Mouse (Mus musculus): ENCODE measurements around the gene Bspry. TPM values are rescaled to one million over a fixed set of nuclear protein-coding genes. Genes with fewer than 3 reads are reported as not detected.

The Bspry gene
- polyA plus RNA-seq, 1 experiment from 2014 or later = 43.8 TPM

- Histone ChIP-seq H3K27me3 (replicated peaks; ENCODE audit: control insufficient read depth, insufficient read depth, low read length) (no peaks in the 10 kb centered on the region), H3K4me2 (ENCODE audit: low read length) (no peak overlapping the region), H3K9me3 (ENCODE audit: control insufficient read depth, low read length) (no peaks in the 10 kb centered on the region), H3K4me3 (ENCODE audit: low read depth, low read length) (no peak overlapping the region), H3K36me3 (ENCODE audit: control insufficient read depth, insufficient read depth, low read length) (0 out of 2 replicates have a peak, but pooled peaks cover 4% of the 10 kb centered on the region), H3K4me1 (replicated peaks; ENCODE audit: control insufficient read depth, insufficient read depth, low read length) (no peaks in the 10 kb centered on the region), H3K9ac (ENCODE audit: low read length) (no peak overlapping the region), H3K27ac (ENCODE audit: low read depth) (no peak overlapping the region)
- 87% methylated on average over 5 of the region's 5 CpGs for WGBS
- no peak for DNase-seq (ENCODE audit: low spot score)
- no peak for ATAC-seq (replicated peaks; ENCODE audit: low FRiP score, low TSS enrichment, low read depth)
These were observed 7.3 kb downstream of the Bspry start for GRCm38 (mm10) chr4:62487172-62487571.

GRCm38 (mm10) chr4:62487914-62488313, 8.1 kb downstream of the Bspry start:
- H3K27ac ChIP-seq (ENCODE audit: low read depth) = no peak overlapping the region
- 92% methylated on average over 2 of the region's 2 CpGs for WGBS
- no peak for DNase-seq (ENCODE audit: low spot score)
- no peak overlapping the region for H3K4me3 ChIP-seq (ENCODE audit: low read depth, low read length)
- no peaks in the 10 kb centered on the region for H3K9me3 ChIP-seq (ENCODE audit: control insufficient read depth, low read length)
- no peak overlapping the region for H3K4me2 ChIP-seq (ENCODE audit: low read length)
- H3K27me3 ChIP-seq (replicated peaks; ENCODE audit: control insufficient read depth, insufficient read depth, low read length) = no peaks in the 10 kb centered on the region
- H3K9ac ChIP-seq (ENCODE audit: low read length) = no peak overlapping the region
- ATAC-seq (replicated peaks; ENCODE audit: low FRiP score, low TSS enrichment, low read depth) = no peak
- 0 out of 2 replicates have a peak, but pooled peaks cover 4% of the 10 kb centered on the region for H3K36me3 ChIP-seq (ENCODE audit: control insufficient read depth, insufficient read depth, low read length)
- H3K4me1 ChIP-seq (replicated peaks; ENCODE audit: control insufficient read depth, insufficient read depth, low read length) = no peaks in the 10 kb centered on the region

- no peak for ATAC-seq (replicated peaks; ENCODE audit: low FRiP score, low TSS enrichment, low read depth)
- Histone ChIP-seq H3K36me3 (ENCODE audit: control insufficient read depth, insufficient read depth, low read length) (no peaks in the 10 kb centered on the region), H3K9me3 (ENCODE audit: control insufficient read depth, low read length) (no peaks in the 10 kb centered on the region), H3K27ac (ENCODE audit: low read depth) (no peak overlapping the region), H3K27me3 (replicated peaks; ENCODE audit: control insufficient read depth, insufficient read depth, low read length) (no peaks in the 10 kb centered on the region), H3K9ac (ENCODE audit: low read length) (no peak overlapping the region), H3K4me2 (ENCODE audit: low read length) (no peak overlapping the region), H3K4me3 (ENCODE audit: low read depth, low read length) (no peak overlapping the region), H3K4me1 (replicated peaks; ENCODE audit: control insufficient read depth, insufficient read depth, low read length) (no peaks in the 10 kb centered on the region)
- DNase-seq (ENCODE audit: low spot score) = no peak
- 79% methylated on average over 2 of the region's 2 CpGs for WGBS
These were observed 12.8 kb downstream of the Bspry start for GRCm38 (mm10) chr4:62492682-62493081.

GRCm38 (mm10) chr4:62494230-62494629, 14.4 kb downstream of the Bspry start:
- Histone ChIP-seq H3K4me1 (replicated peaks; ENCODE audit: control insufficient read depth, insufficient read depth, low read length) (no peaks in the 10 kb centered on the region), H3K9ac (ENCODE audit: low read length) (no peak overlapping the region), H3K36me3 (ENCODE audit: control insufficient read depth, insufficient read depth, low read length) (peaks cover 14% of the 10 kb centered on the region), H3K9me3 (ENCODE audit: control insufficient read depth, low read length) (no peaks in the 10 kb centered on the region), H3K27me3 (replicated peaks; ENCODE audit: control insufficient read depth, insufficient read depth, low read length) (no peaks in the 10 kb centered on the region), H3K4me2 (ENCODE audit: low read length) (no peak overlapping the region), H3K27ac (ENCODE audit: low read depth) (no peak overlapping the region), H3K4me3 (ENCODE audit: low read depth, low read length) (no peak overlapping the region)
- ATAC-seq (replicated peaks; ENCODE audit: low FRiP score, low TSS enrichment, low read depth) = no peak
- no peak for DNase-seq (ENCODE audit: low spot score)
- WGBS = 71% methylated on average over 9 of the region's 9 CpGs

GRCm38 (mm10) chr4:62495946-62496345, 16.1 kb downstream of the Bspry start:
- Histone ChIP-seq H3K4me2 (ENCODE audit: low read length) (no peak overlapping the region), H3K9me3 (ENCODE audit: control insufficient read depth, low read length) (no peaks in the 10 kb centered on the region), H3K4me1 (replicated peaks; ENCODE audit: control insufficient read depth, insufficient read depth, low read length) (no peaks in the 10 kb centered on the region), H3K36me3 (ENCODE audit: control insufficient read depth, insufficient read depth, low read length) (peaks cover 20% of the 10 kb centered on the region), H3K4me3 (ENCODE audit: low read depth, low read length) (no peak overlapping the region), H3K27ac (ENCODE audit: low read depth) (no peak overlapping the region), H3K27me3 (replicated peaks; ENCODE audit: control insufficient read depth, insufficient read depth, low read length) (no peaks in the 10 kb centered on the region), H3K9ac (ENCODE audit: low read length) (no peak overlapping the region)
- 70% methylated on average over 8 of the region's 8 CpGs for WGBS
- ATAC-seq (replicated peaks; ENCODE audit: low FRiP score, low TSS enrichment, low read depth) (no peak), DNase-seq (ENCODE audit: low spot score) (no peak)

- ATAC-seq (replicated peaks; ENCODE audit: low FRiP score, low TSS enrichment, low read depth) (no peak), DNase-seq (ENCODE audit: low spot score) (no peak)
- Histone ChIP-seq H3K9me3 (ENCODE audit: control insufficient read depth, low read length) (no peaks in the 10 kb centered on the region), H3K4me3 (ENCODE audit: low read depth, low read length) (no peak overlapping the region), H3K4me1 (replicated peaks; ENCODE audit: control insufficient read depth, insufficient read depth, low read length) (0 out of 2 replicates have a peak, but pooled peaks cover 2% of the 10 kb centered on the region), H3K36me3 (ENCODE audit: control insufficient read depth, insufficient read depth, low read length) (peaks cover 20% of the 10 kb centered on the region), H3K4me2 (ENCODE audit: low read length) (no peak overlapping the region), H3K27ac (ENCODE audit: low read depth) (no peak overlapping the region), H3K9ac (ENCODE audit: low read length) (no peak overlapping the region), H3K27me3 (replicated peaks; ENCODE audit: control insufficient read depth, insufficient read depth, low read length) (no peaks in the 10 kb centered on the region)
- 67% methylated on average over 8 of the region's 8 CpGs for WGBS
These were observed 17.0 kb downstream of the Bspry start for GRCm38 (mm10) chr4:62496815-62497214.

- peak overlapping the region; percentile 85; the same call in 1 of the 2 replicates for H3K4me3 ChIP-seq (ENCODE audit: low read depth, low read length)
- no peak overlapping the region for H3K27ac ChIP-seq (ENCODE audit: low read depth)
- peak overlapping the region; percentile 60 for H3K4me2 ChIP-seq (ENCODE audit: low read length)
- H3K9ac ChIP-seq (ENCODE audit: low read length) = no peak overlapping the region
- H3K4me1 ChIP-seq (replicated peaks; ENCODE audit: control insufficient read depth, insufficient read depth, low read length) = 0 out of 2 replicates have a peak, but pooled peaks cover 5% of the 10 kb centered on the region
- 77% methylated on average over 4 of the region's 4 CpGs for WGBS
- no peaks in the 10 kb centered on the region for H3K9me3 ChIP-seq (ENCODE audit: control insufficient read depth, low read length)
- DNase-seq (ENCODE audit: low spot score) (no peak), ATAC-seq (replicated peaks; ENCODE audit: low FRiP score, low TSS enrichment, low read depth) (no peak)
- peaks cover 20% of the 10 kb centered on the region for H3K36me3 ChIP-seq (ENCODE audit: control insufficient read depth, insufficient read depth, low read length)
- no peaks in the 10 kb centered on the region for H3K27me3 ChIP-seq (replicated peaks; ENCODE audit: control insufficient read depth, insufficient read depth, low read length)
These were observed 20.9 kb downstream of the Bspry start for GRCm38 (mm10) chr4:62500799-62501198.

GRCm38 (mm10) chr4:62501534-62501933, 21.7 kb downstream of the Bspry start:
- H3K4me2 ChIP-seq (ENCODE audit: low read length) = peak overlapping the region; percentile 60
- H3K9ac ChIP-seq (ENCODE audit: low read length) = peak overlapping the region; percentile 70
- 0 out of 2 replicates have a peak, but pooled peaks cover 5% of the 10 kb centered on the region for H3K4me1 ChIP-seq (replicated peaks; ENCODE audit: control insufficient read depth, insufficient read depth, low read length)
- H3K27me3 ChIP-seq (replicated peaks; ENCODE audit: control insufficient read depth, insufficient read depth, low read length) = no peaks in the 10 kb centered on the region
- H3K36me3 ChIP-seq (ENCODE audit: control insufficient read depth, insufficient read depth, low read length) = peaks cover 20% of the 10 kb centered on the region
- ATAC-seq (replicated peaks; ENCODE audit: low FRiP score, low TSS enrichment, low read depth) (no peak), DNase-seq (ENCODE audit: low spot score) (no peak)
- peak overlapping the region; percentile 85 for H3K4me3 ChIP-seq (ENCODE audit: low read depth, low read length)
- peak overlapping the region; percentile 84 for H3K27ac ChIP-seq (ENCODE audit: low read depth)
- WGBS = 3% methylated on average over 7 of the region's 7 CpGs
- no peaks in the 10 kb centered on the region for H3K9me3 ChIP-seq (ENCODE audit: control insufficient read depth, low read length)

GRCm38 (mm10) chr4:62501964-62502732, 22.3 kb downstream of the Bspry start:
- ATAC-seq (replicated peaks; ENCODE audit: low FRiP score, low TSS enrichment, low read depth) = peak; percentile 90

More at GRCm38 (mm10) chr4:62501964-62502732, 22.3 kb downstream of the Bspry start:
- H3K36me3 ChIP-seq (ENCODE audit: control insufficient read depth, insufficient read depth, low read length) = peaks cover 23% of the 10 kb centered on the region
- H3K4me3 ChIP-seq (ENCODE audit: low read depth, low read length) = peak overlapping the region; percentile 85
- no peaks in the 10 kb centered on the region for H3K9me3 ChIP-seq (ENCODE audit: control insufficient read depth, low read length)
- H3K9ac ChIP-seq (ENCODE audit: low read length) = peak overlapping the region; percentile 70
- peak; percentile 97 for DNase-seq (ENCODE audit: low spot score)
- 3% methylated on average over 38 of the region's 38 CpGs for WGBS
- 0 out of 2 replicates have a peak, but pooled peaks cover 5% of the 10 kb centered on the region for H3K4me1 ChIP-seq (replicated peaks; ENCODE audit: control insufficient read depth, insufficient read depth, low read length)
- peak overlapping the region; percentile 60 for H3K4me2 ChIP-seq (ENCODE audit: low read length)
- H3K27ac ChIP-seq (ENCODE audit: low read depth) = peak overlapping the region; percentile 84
- H3K27me3 ChIP-seq (replicated peaks; ENCODE audit: control insufficient read depth, insufficient read depth, low read length) = no peaks in the 10 kb centered on the region

All from intestine, embryonic 14.5 days (tissue).